ENCODE assay signal across 8 mouse cellular contexts in the genomic region with DNA sequence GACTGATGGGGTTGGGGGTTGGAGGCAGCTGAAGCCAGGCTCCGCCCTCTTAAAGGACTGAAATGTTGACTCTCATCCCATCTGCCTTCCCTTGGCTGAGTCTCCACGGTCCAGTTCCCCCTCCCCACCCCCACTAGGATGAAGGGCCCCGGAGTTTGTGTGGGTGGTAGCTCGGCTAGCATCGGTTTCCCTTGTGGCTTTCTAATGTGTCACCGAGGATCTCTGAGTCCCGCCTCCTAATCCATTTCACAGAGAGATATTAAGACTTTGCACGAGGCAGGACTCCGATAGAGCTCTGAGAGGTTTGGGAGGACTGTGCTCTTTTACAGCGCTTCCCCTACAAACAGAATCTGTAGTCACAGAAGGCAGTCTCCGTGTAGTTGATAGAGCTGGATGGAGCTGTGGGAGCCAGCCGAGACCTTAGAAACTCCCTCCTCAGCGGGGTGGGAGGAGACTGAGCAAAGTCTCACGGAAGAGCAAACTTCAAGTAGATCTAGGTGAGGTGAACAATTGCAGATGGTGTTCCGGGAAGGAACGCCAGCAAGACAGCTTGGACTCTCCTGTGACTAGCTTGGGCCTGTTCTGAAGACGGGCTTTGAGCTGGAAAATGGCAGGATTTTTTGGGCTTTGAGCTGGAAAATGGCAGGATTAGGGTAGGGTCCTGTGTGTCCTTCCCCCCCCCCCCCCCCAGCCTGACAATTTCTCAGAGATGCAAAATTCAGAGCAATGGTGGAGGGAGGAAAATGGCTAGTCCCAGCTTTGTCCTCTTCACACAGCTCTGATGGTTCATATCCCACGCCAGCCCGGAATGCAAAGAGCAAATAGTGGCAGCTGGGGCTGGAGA. TPM values are rescaled to one million over a fixed set of nuclear protein-coding genes. Genes with fewer than 3 reads are reported as not detected.
A peak's percentile ranks its signal among the peaks of the same experiment; 100 is the strongest.
DNase-seq lines count a peak whose midpoint lies in the region; ATAC-seq and TF ChIP-seq lines count a peak whose summit lies in the region.

TSS of gene Ddr1 (minus strand) at position 1 of the 844 bp plus-strand sequence.

- ATAC-seq in intestine, embryonic 14.5 days (replicated peaks; ENCODE audit: low FRiP score, low TSS enrichment, low read depth), result peak; percentile 17; the same call in 1 of the 2 replicates
- ATAC-seq in erythroblast, adult 5-6 weeks (replicated peaks; ENCODE audit: low FRiP score, poor library complexity, severe bottlenecking), result no peak

- peaks cover 11% of the 10 kb centered on the region for H3K4me1 ChIP-seq in intestine, embryonic 14.5 days (replicated peaks; ENCODE audit: control insufficient read depth, insufficient read depth, low read length)

- peak; percentile 40 for DNase-seq in ovary, postnatal 36 days (ENCODE audit: low spot score)
- DNase-seq in ovary, adult 18-20 months (ENCODE audit: low spot score), result no peak
- DNase-seq in cerebellum, postnatal 14 days, result peak; percentile 70 to 80
- DNase-seq in gastrocnemius, postnatal 4 days (ENCODE audit: low spot score in 2 of 2), result peak in 1 of 2 experiments; percentile 53
- peak; percentile 80 for DNase-seq in intestine, embryonic 14.5 days (ENCODE audit: low spot score)
- DNase-seq in left cerebral cortex, postnatal 36 days (ENCODE audit: low spot score in 2 of 2), result no peak

- H3K79me2 ChIP-seq in myocyte (ENCODE audit: control insufficient read depth, insufficient read depth), result peaks cover 12% of the 10 kb centered on the region

- intact Hi-C loops in left cerebral cortex, postnatal 36 days (cut with DNase I), result no loop called here

- H3K4me2 ChIP-seq in intestine, embryonic 14.5 days (ENCODE audit: low read length), result peak within 1 kb of the TSS; percentile 54
- peak within 1 kb of the TSS; percentile 94 for H3K4me2 ChIP-seq in myocyte (ENCODE audit: low read depth)

- H3K9ac ChIP-seq in intestine, embryonic 14.5 days (ENCODE audit: low read length), result peak within 1 kb of the TSS; percentile 40

- no peaks in the 10 kb centered on the region for H3K27me3 ChIP-seq in intestine, embryonic 14.5 days (replicated peaks; ENCODE audit: control insufficient read depth, insufficient read depth, low read length)
- H3K27me3 ChIP-seq in myocyte (ENCODE audit: control insufficient read depth, insufficient read depth, insufficient read length), result no peaks in the 10 kb centered on the region

- 9% methylated on average over 19 of the region's 19 CpGs for WGBS in intestine, embryonic 14.5 days

- no peaks in the 10 kb centered on the region for H3K36me3 ChIP-seq in intestine, embryonic 14.5 days (ENCODE audit: control insufficient read depth, insufficient read depth, low read length)
- H3K36me3 ChIP-seq in myocyte (ENCODE audit: control insufficient read depth, insufficient read depth), result no peaks in the 10 kb centered on the region

- TF ChIP-seq POLR2A in myocyte (IDR thresholded peaks at IDR 0.05; ENCODE audit: insufficient read length, low read depth), result no peak

- peak within 1 kb of the TSS; percentile 93 for H3K27ac ChIP-seq in intestine, embryonic 14.5 days (ENCODE audit: low read depth)

- H3K9me3 ChIP-seq in intestine, embryonic 14.5 days (ENCODE audit: control insufficient read depth, low read length), result no peaks in the 10 kb centered on the region

- peak within 1 kb of the TSS; percentile 34 for H3K4me3 ChIP-seq in intestine, embryonic 14.5 days (ENCODE audit: low read depth, low read length)
- H3K4me3 ChIP-seq in myocyte, result peak within 1 kb of the TSS; percentile 52

- no peak within 1 kb of the TSS for H3ac ChIP-seq in myocyte (ENCODE audit: control insufficient read depth, insufficient read length)

TF ChIP-seq in myocyte, 11 proteins besides CTCF, POLR2A, EP300 and RAD21:
- TF ChIP-seq MYOG (IDR thresholded peaks at IDR 0.05; ENCODE audit: control insufficient read depth in 1 of 3, insufficient read depth in 1 of 3, insufficient read length in 2 of 3, low read depth in 2 of 3) (peak in 1 of 3 experiments; percentile 2), SRF (IDR thresholded peaks at IDR 0.05; ENCODE audit: control insufficient read depth, insufficient read length, low read depth) (no peak), MYOD1 (IDR thresholded peaks at IDR 0.05; ENCODE audit: control insufficient read depth in 1 of 3, insufficient read length in 2 of 3, low read depth in 2 of 3) (peak in 2 of 3 experiments; percentile 42 to 56)

RNA-seq across cellular contexts. Expression of gene Ddr1, which starts in this region (rescaled TPM):
- 10 to 100 TPM; 69.6 to 71.4 TPM for total RNA-seq in gastrocnemius, postnatal 4 days (2021)
- polyA plus RNA-seq in intestine, embryonic 14.5 days (2014; fragmentation: Nextera tagmentation; extraction: Ambion mirVana), result 44.6 and 45.1 TPM in 2 replicates
- 10 to 100 TPM; 52.5 to 69.9 TPM for total RNA-seq in left cerebral cortex, postnatal 36 days (2021)
- 65.6 TPM for polyA plus RNA-seq in myocyte (2012; fragmentation: generic; extraction: Trizol)
- 0.21 TPM in 1 of 2 replicates, not detected in the other for total RNA-seq in erythroblast, adult 5-6 weeks (2015; ENCODE audit: low replicate concordance)
- not detected in 2 replicates for total RNA-seq in erythroblast, adult 5-6 weeks (2017; ENCODE audit: low replicate concordance)

Comparison
In these comparisons a context has a peak if more than half of its experiments do, and no peak if none do; other contexts are left out.
1. RNA of gene Ddr1 (total RNA-seq): 69.6 to 71.4 TPM in gastrocnemius, postnatal 4 days and 52.5 to 69.9 TPM in left cerebral cortex, postnatal 36 days; 0.21 TPM in erythroblast, adult 5-6 weeks; every median in the first group is over 10 times any median in the second.
2. DNase-seq: peak in ovary, postnatal 36 days (single experiment), cerebellum, postnatal 14 days (2 of 2) and intestine, embryonic 14.5 days (single experiment); none in ovary, adult 18-20 months (single experiment) and left cerebral cortex, postnatal 36 days (0 of 2).